Mouse (Mus musculus) spleen, adult 2 months (tissue): ENCODE measurements around the gene Mgll.

Experiments used
- CTCF ChIP-seq: fragments of 200-500 bp; IDR thresholded peaks from 2 replicates; pipeline ENCODE4 v1.5.1; 2011; ENCODE audit warnings: mild to moderate bottlenecking, inconsistent platforms; ENCODE audit not compliant: insufficient read depth, insufficient read length, insufficient replicate concordance; ENCODE audit errors: extremely low read depth
- POLR2A ChIP-seq: fragments of 200-500 bp; IDR thresholded peaks from 2 replicates; pipeline ENCODE4 v1.6.1; 2011; ENCODE audit warnings: low read depth, low read length, inconsistent platforms

DNA sequence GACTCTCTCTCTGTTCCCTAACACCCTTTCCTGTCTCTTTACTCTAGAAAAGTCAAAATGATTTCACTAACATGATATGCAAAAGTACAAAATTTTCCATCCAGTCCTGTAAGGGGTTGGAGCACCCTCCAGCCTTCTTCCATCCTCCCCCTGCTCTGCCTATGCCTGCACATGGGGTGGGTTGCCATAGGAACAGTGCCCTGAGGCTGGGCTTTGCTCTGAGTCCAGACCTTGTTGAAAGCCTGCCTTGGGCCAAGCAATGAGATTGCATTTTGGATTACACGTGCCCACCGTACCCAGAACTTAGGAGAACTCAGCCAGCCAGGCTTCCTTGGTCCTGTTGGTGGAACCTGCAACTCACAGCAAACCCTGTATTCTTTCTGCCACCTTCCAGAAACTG lies 69.0 kb downstream of the Mgll start:
- TF ChIP-seq POLR2A, result no peak
- no peak for TF ChIP-seq CTCF
